Mouse (Mus musculus) retina, postnatal 1 day (tissue): ENCODE data around the gene Rpl31.
A peak's percentile ranks its signal among the peaks of the same experiment; 100 is the strongest.

Experiments
- DNase-seq: peaks from one replicate; pipeline ENCODE4 v3.0.0-alpha.2; 2012

The Rpl31 gene

GRCm38 (mm10) chr1:39368267-39368841 lies 712 bp downstream of the Rpl31 start:
- peak; percentile 45 for DNase-seq

DNA sequence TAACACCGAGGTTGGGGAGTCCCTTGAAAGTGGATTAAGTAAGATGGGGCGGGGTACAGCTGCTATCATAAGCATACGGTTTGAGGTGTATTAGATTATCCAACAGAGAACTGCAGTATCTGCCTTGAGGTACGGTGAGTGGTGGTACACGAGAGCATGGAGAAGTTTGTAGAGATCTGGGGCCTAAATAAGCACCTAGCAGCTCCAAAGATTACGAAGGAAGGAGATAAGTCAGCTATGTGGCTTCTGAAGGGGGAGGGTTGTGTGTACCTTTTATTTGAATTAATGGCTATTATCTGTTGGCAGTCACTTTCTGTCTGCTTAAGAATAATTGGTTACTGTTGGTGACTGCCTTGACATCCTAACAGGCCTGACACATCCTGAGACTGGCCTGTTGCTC lies 2.8 kb downstream of the Rpl31 start:
- DNase-seq, result no peak

GRCm38 (mm10) chr1:39372220-39372843 lies 4.7 kb downstream of the Rpl31 start:
- DNase-seq, result no peak

- DNase-seq, result no peak
Measured at GRCm38 (mm10) chr1:39373378-39373777, 5.7 kb downstream of the Rpl31 start.

DNA sequence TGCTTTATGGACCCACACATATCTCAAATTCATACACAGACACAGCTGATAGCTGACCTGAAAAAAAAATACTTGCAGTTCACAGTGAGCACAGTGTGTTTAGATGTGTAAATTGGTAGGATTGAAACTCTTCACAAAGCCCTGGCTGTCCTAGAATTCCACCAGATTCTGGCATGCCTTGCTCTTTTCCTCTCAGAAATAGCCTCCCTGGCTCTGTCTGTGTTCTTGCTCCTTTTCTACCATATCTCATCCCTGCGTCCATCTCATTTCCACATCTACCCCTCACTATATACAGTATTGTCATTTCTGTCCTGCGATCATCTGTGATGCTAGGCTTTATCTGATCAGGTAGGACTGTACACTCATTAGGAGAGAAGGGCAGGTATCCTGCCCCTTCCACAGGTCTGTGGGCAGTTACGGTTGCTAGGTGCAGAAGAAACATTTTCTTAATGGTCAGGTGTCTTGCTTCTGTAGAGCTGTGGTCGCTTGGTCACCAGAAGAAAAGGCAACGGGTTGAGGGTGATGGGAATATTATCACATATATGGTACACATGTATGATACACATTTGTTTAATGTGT lies 6.7 kb downstream of the Rpl31 start:
- DNase-seq, result no peak

- DNase-seq, result no peak
Measured at GRCm38 (mm10) chr1:39376121-39376520, 8.5 kb downstream of the Rpl31 start.

DNA sequence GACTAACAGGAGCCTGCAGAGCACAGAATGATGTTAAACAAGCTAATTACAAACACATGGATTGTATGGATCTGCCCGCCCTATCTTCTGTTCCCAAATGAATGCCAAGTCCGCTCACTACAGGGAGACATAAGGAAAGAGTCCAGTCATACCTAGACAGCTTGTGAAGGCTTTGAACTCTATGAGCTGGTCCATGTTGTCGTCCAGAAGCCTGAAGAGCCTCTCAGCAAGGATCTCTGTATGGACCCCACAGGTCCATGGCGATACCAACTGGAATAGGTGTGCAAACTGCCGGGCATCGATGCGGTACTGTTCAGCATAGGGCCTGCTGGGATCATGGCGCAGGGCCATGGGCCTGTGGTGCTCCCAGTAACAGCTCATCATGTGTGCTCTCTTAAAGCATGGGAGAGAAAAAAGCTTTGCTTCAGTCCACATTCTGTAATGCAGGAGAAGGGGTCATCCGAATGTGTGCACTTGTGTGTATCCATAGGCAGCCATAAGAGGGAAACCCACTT lies 9.1 kb downstream of the Rpl31 start:
- DNase-seq, result no peak

- DNase-seq, result no peak
Measured at GRCm38 (mm10) chr1:39378540-39378939, 10.9 kb downstream of the Rpl31 start.

DNA sequence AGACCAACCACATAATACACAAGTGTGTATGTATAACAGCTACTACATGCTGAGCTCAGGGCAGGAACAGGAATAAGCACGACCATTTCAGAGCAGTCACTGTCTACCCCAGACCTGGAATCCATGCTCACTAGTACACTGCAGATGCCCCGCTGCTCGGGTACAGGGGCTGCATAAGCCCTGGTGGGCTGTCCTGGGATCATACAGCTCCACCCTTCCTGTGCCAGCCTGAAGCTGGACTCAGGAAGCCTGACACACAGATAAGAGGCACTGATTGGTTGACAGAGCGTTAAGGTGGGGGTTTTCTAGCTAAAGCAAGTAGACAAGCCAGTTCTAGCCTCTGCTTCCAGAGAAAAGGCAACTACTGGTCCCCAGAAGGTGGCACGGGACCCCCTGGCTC lies 11.4 kb downstream of the Rpl31 start:
- DNase-seq, result no peak

DNA sequence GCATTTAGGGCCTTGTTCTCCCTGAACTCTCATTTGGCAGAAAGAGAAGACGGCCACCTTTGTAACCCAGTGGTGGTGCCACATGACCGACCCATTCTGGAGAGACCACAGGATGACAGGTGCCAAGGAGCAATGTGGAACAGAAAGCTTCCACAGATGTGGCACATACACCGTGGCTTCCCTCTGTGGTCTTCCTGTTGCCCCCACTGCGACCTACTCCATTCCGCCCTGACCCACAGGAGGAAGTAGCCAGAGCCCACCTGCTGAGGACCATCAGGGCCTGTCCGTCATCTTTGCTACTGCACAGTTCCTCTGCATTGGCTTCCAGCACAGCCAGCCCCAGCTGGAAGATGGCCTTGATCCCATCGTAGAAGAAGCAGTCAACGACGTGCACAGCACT lies 13.4 kb downstream of the Rpl31 start:
- DNase-seq, result no peak

DNA sequence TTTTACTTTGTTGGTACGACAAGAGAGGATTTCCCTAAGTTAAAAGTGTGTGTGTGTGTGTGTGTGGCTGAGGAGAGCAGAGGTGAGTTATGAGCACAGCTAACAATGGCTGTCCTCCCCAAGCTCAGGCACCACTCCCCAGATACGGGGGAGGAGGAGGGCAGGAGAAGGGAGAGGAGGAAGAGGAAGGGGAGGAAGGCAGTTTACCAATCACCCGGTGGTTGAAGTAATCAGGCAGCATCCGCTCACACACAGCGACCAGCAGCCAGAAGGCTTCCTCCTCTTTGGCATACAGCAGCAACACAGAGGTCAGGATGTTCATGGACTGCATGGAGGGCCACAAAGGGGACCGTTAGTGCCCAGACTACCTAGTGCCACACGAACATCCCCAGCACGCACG lies 17.3 kb downstream of the Rpl31 start:
- no peak for DNase-seq

- DNase-seq, result no peak
Measured at GRCm38 (mm10) chr1:39386456-39386855, 18.8 kb downstream of the Rpl31 start.

- no peak for DNase-seq
Measured at GRCm38 (mm10) chr1:39387497-39387896, 19.9 kb downstream of the Rpl31 start.

- no peak for DNase-seq
Measured at GRCm38 (mm10) chr1:39388163-39388562, 20.5 kb downstream of the Rpl31 start.

GRCm38 (mm10) chr1:39389338-39389737 lies 21.7 kb downstream of the Rpl31 start:
- DNase-seq, result no peak

DNA sequence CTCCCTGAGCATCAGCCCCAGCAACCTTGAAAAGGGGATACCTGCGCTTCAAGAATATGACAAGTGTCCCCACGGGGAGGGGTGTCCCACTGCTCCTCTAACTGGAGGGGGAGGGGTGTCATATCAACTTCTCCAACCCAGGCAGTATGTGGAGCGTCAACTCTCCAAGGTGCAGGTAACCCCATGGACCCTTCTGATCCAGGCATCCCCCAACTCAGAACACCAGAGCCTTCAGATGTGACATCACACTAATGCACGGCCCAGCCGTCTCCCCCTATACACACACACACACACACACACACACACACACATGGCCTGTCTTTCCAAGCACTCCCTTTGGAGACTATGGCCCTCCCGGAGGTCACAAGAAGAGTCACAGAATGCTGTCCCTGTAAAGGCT lies 24.0 kb downstream of the Rpl31 start:
- no peak for DNase-seq

DNA sequence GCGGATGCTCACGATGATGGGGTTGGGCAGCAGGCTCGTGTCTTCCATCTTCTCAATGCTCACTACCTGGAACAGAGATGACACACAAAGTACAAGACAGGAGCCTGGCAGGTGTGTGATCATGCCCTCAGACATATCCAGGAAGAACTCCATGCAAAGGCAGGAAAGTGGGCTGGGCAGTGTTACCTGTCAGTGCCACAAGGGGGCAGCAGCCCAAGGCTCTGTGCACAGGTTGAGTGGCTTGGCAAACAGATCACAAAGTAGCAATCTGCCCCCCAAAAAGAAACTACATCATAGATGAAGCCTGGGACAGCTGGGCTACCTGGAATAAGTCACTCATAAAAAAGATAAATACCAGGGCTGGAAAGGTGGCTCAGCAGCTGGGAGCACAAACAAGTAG lies 24.5 kb downstream of the Rpl31 start:
- DNase-seq, result peak; percentile 73

DNA sequence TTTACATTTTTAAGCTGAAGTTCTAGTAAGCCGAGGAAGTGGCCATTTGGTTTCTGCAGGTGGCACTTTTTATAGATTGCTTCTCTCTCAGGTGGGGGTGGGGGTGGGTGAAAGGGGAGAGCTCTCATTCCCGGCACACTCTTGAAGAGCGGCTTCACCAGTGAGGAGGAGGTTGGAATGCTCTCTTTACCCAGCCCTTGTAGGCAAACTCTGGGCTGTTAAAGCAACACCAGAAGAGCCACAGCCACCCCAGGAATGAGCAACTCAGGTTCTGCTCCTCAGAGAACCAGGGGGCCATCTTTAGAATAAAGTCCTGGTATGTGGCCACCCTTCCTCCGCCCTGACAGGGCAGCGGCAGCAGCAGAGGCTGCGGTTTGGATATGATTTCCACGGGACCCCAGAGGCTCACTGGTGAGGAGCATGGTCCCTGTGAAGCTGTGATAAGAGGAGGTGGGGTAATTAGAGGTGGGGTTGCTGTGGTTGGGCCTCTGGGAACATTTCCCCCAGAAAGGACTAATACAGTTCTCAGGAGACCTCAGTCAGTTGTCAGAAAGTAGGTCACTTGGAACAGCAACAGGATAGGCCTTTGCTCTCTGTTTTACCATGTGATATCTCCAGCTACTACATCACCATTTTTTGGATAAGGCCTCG lies 25.7 kb downstream of the Rpl31 start:
- no peak for DNase-seq

DNA sequence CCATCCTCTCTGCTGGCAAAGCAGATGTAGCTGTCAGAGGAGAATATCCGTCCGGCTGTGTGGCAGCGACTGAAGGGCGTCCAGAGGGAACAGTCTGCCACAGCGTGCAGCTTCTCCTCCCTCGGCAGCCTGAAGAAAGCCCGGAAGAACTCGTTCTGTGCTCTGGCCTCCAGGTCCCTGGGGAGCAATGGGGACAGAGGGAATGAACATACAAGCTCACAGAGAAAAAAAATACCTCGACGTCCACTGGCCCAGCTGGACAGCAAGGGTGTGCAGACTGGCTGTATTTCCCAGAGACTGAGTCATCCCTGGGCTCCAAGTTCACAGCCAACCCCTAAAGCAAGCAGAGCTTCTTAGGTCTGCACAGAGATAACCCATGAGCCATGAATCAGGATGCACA lies 26.5 kb downstream of the Rpl31 start:
- DNase-seq, result no peak

GRCm38 (mm10) chr1:39394650-39395049 lies 27.0 kb downstream of the Rpl31 start:
- DNase-seq, result no peak

GRCm38 (mm10) chr1:39396347-39396746 lies 28.7 kb downstream of the Rpl31 start:
- no peak for DNase-seq

GRCm38 (mm10) chr1:39398284-39398683 lies 30.6 kb downstream of the Rpl31 start:
- no peak for DNase-seq

DNA sequence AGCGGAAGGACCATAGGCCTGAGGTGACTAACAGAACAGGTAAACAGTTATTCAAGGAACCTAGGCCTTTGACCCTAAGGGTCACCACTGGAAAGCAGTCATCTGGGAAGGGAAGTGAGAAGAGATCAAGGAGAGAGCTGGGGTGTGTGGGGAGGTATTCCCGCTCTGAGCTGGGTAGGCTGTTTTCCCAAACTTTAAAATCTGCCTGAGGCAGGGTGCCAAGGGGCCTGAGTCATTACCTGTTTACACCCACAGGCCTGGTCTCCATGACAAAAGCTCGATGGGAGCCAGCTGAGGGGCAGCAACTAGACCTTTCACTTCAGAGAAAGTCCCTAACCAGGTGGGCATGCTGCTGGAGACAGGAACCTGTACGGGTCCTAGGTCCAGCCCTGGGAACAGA lies 31.6 kb downstream of the Rpl31 start:
- no peak for DNase-seq

DNA sequence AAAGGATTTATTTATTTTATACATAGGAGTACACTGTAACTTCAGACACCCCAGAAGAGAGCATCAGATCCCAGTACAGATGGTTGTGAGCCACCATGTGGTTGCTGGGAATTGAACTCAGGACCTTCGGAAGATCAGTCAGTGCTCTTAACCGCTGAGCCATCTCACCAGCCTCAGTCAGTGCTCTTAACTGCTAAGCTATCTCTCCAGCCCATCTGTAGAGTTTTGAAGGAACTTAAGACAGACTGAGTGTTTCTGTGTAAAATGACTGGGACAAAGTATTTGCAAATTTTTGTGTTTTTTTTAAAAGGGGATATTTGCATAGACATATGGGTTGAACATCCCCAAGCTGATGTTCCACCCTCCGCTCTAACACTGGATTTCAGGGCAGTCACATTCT lies 32.5 kb downstream of the Rpl31 start:
- no peak for DNase-seq
